Mouse (Mus musculus) myocyte (in vitro differentiated cells): ENCODE data around the gene Hvcn1.

ENCODE experiments used
- MAX ChIP-seq: IDR thresholded peaks from one replicate; pipeline ENCODE4 v1.6.1; 2011; ENCODE audit warnings: low read depth, mild to moderate bottlenecking, control low read depth
- POLR2A ChIP-seq: IDR thresholded peaks from one replicate; pipeline ENCODE4 v1.6.1; 2011; ENCODE audit warnings: low read depth, mild to moderate bottlenecking, control low read depth, moderate library complexity; ENCODE audit not compliant: insufficient read length
- POLR2AphosphoS2 ChIP-seq: IDR thresholded peaks from one replicate; pipeline ENCODE4 v1.6.1; 2011; ENCODE audit warnings: low read depth, control low read depth; ENCODE audit not compliant: insufficient read length

DNA sequence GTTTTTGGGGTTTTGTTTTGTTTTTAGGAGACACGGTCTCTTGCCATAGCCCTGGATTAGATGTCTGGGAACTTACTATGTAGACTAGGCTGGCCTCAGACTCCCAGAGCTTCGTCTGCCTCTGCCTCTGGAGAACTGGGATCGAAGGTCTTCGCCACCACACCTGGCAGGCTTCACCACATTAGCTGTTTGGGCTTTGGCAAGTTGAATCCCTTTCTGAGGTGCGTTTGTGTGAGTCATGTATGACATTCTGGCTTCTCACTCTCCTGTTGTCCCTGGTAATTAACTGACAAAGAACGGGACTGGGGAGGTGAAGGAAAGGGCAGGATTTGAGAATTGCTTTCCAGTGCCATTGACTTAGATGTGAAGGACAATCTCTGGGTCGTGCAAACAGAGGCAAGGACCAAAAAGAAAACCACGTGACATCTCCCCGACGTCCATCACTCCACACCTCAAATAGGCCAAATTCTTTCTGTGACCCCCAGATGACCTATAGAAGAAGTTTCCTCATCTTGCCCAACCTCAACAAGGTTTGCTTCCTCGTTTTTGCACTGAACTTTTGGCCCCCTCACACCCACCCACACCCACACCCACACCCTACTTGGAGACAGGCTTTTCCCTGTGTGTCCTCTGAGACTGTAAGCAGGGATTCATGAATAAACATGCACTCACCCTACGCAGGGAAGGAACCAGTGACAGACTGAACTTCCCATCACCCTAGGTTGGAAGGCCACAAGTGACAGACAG, 62.4 kb downstream of the Hvcn1 start:
- TF ChIP-seq POLR2A (no peak), POLR2AphosphoS2 (no peak), MAX (no peak)
